7 mouse cellular contexts compared by ENCODE assay signal in the genomic region with DNA sequence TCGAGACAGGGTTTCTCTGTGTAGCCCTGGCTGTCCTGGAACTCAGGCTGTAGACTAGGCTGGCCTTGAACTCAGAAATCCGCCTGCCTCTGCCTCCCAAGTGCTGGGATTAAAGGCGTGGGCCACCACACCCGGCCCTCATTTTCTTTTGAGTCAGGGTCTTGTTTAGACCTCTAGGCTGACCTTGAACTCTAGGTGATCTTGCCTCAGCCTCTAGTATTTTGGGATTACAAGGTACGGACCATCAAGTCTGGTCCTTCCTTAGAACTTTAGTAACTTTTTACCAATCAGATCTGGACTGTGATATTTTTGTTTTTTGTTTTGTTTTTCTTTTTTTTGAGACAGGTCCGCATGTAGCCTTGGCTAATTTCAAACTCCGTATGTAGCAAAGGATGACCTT. TPM values are rescaled to one million over a fixed set of nuclear protein-coding genes. Genes with fewer than 3 reads are reported as not detected.
DNase-seq lines count a peak whose midpoint lies in the region; ATAC-seq and TF ChIP-seq lines count a peak whose summit lies in the region.

A gene (plus strand): TSS at position 357 of the 400 bp plus-strand sequence.

- no peak for TF ChIP-seq POLR2A in embryonic fibroblast, embryonic 13.5 days (IDR thresholded peaks at IDR 0.05; ENCODE audit: low read depth, low read length)

- peak within 1 kb of the TSS; percentile 54 for H3K27ac ChIP-seq in lung, embryonic 16.5 days (ENCODE audit: low read length)
- H3K27ac ChIP-seq in embryonic fibroblast, embryonic 13.5 days (ENCODE audit: insufficient read depth, low read length), result no peak within 1 kb of the TSS
- H3K27ac ChIP-seq in intestine, postnatal 0 days (ENCODE audit: low read depth, low read length), result 0 out of 2 replicates have a peak within 1 kb of the TSS, but pooled peaks have one; percentile 46
- peak within 1 kb of the TSS; percentile 85 for H3K27ac ChIP-seq in midbrain, embryonic 16.5 days (ENCODE audit: low read length)

- peak within 1 kb of the TSS; percentile 71 for H3K4me3 ChIP-seq in lung, embryonic 16.5 days (ENCODE audit: low read length)
- H3K4me3 ChIP-seq in embryonic fibroblast, embryonic 13.5 days (ENCODE audit: insufficient read depth, low read length), result peak within 1 kb of the TSS; percentile 41
- H3K4me3 ChIP-seq in intestine, postnatal 0 days (ENCODE audit: low read depth, low read length), result peak within 1 kb of the TSS; percentile 56
- peak within 1 kb of the TSS; percentile 58 for H3K4me3 ChIP-seq in midbrain, embryonic 16.5 days (ENCODE audit: low read depth, low read length)

- no peak for TF ChIP-seq CTCF in embryonic fibroblast, embryonic 13.5 days (IDR thresholded peaks at IDR 0.05; ENCODE audit: borderline replicate concordance, insufficient read depth, low read length)
- TF ChIP-seq CTCF in intestine, postnatal 0 days (IDR thresholded peaks at IDR 0.05; ENCODE audit: low read depth), result no peak

- H3K9me3 ChIP-seq in lung, embryonic 16.5 days (ENCODE audit: control insufficient read depth, low read length), result 0 out of 2 replicates have a peak, but pooled peaks cover 2% of the 10 kb centered on the region
- H3K9me3 ChIP-seq in intestine, postnatal 0 days (ENCODE audit: control insufficient read depth), result no peaks in the 10 kb centered on the region
- H3K9me3 ChIP-seq in midbrain, embryonic 16.5 days (replicated peaks; ENCODE audit: control insufficient read depth, low read length, poor library complexity, severe bottlenecking), result peaks cover 3% of the 10 kb centered on the region; the same call in 1 of the 2 replicates

- peak within 1 kb of the TSS; percentile 69 for H3K9ac ChIP-seq in lung, embryonic 16.5 days (ENCODE audit: low read length)
- peak within 1 kb of the TSS; percentile 45 for H3K9ac ChIP-seq in intestine, postnatal 0 days (ENCODE audit: low read depth, low read length)
- H3K9ac ChIP-seq in midbrain, embryonic 16.5 days (ENCODE audit: low read depth, low read length), result peak within 1 kb of the TSS; percentile 76

- no peak for ATAC-seq in lung, embryonic 16.5 days (ENCODE audit: low read depth)
- no peak for ATAC-seq in intestine, postnatal 0 days
- ATAC-seq in midbrain, embryonic 16.5 days, result 0 out of 2 replicates have a peak, but pooled peaks have one; percentile 0

- H3K4me2 ChIP-seq in lung, embryonic 16.5 days (ENCODE audit: low read depth, low read length), result peak within 1 kb of the TSS; percentile 99
- peak within 1 kb of the TSS; percentile 98 for H3K4me2 ChIP-seq in intestine, postnatal 0 days (replicated peaks; ENCODE audit: low read depth)
- peak within 1 kb of the TSS; percentile 77 for H3K4me2 ChIP-seq in midbrain, embryonic 16.5 days (ENCODE audit: low read length)

- no peak for DNase-seq in lung, postnatal 36 days
- no peak for DNase-seq in urinary bladder, postnatal 36 days (ENCODE audit: low spot score in 2 of 2)
- DNase-seq in embryo, embryonic 11 days, result no peak

- 51% methylated on average over 7 of the region's 7 CpGs for WGBS in lung, embryonic 16.5 days
- WGBS in intestine, postnatal 0 days, result 62% methylated on average over 7 of the region's 7 CpGs
- 63% methylated on average over 7 of the region's 7 CpGs for WGBS in midbrain, embryonic 16.5 days

- H3K4me1 ChIP-seq in lung, embryonic 16.5 days (replicated peaks; ENCODE audit: control insufficient read depth, insufficient read depth, low read length), result peaks cover 18% of the 10 kb centered on the region
- no peaks in the 10 kb centered on the region for H3K4me1 ChIP-seq in embryonic fibroblast, embryonic 13.5 days (ENCODE audit: control insufficient read depth, insufficient read depth, low read length)
- H3K4me1 ChIP-seq in intestine, postnatal 0 days (replicated peaks; ENCODE audit: control insufficient read depth, insufficient read depth, low read length), result peaks cover 9% of the 10 kb centered on the region
- H3K4me1 ChIP-seq in midbrain, embryonic 16.5 days (ENCODE audit: control insufficient read depth, insufficient read depth, low read length), result peaks cover 15% of the 10 kb centered on the region

- H3K27me3 ChIP-seq in lung, embryonic 16.5 days (ENCODE audit: control insufficient read depth, insufficient read depth, low read depth, low read length), result peaks cover 19% of the 10 kb centered on the region
- H3K27me3 ChIP-seq in intestine, postnatal 0 days (replicated peaks; ENCODE audit: control insufficient read depth, insufficient read depth, low read length), result peaks cover 16% of the 10 kb centered on the region; the same call in 1 of the 2 replicates
- peaks cover 8% of the 10 kb centered on the region; the same call in 1 of the 2 replicates for H3K27me3 ChIP-seq in midbrain, embryonic 16.5 days (ENCODE audit: control insufficient read depth, insufficient read depth, low read depth, low read length)

- peaks cover 5% of the 10 kb centered on the region for H3K36me3 ChIP-seq in lung, embryonic 16.5 days (ENCODE audit: control insufficient read depth, insufficient read depth, low read length)
- peaks cover 5% of the 10 kb centered on the region; the same call in 1 of the 2 replicates for H3K36me3 ChIP-seq in intestine, postnatal 0 days (ENCODE audit: control insufficient read depth, insufficient read depth)
- H3K36me3 ChIP-seq in midbrain, embryonic 16.5 days (ENCODE audit: control insufficient read depth, insufficient read depth, low read length), result 0 out of 2 replicates have a peak, but pooled peaks cover 7% of the 10 kb centered on the region

RNA-seq across cellular contexts. Expression of the gene that starts here (rescaled TPM):
- 8.5 and 9.7 TPM in 2 replicates for polyA plus RNA-seq in lung, embryonic 16.5 days (2015; fragmentation: Nextera tagmentation; extraction: Ambion mirVana)
- polyA plus RNA-seq in embryonic fibroblast, embryonic 13.5 days (2011; ENCODE audit: insufficient read length, low read depth, missing spikeins), result 1.5 and 4.5 TPM in 2 replicates
- 4.8 and 7.2 TPM in 2 replicates for polyA plus RNA-seq in intestine, postnatal 0 days (2015; fragmentation: Nextera tagmentation; extraction: Ambion mirVana)
- 77.9 and 94.8 TPM in 2 replicates for polyA plus RNA-seq in midbrain, embryonic 16.5 days (2015; fragmentation: Nextera tagmentation; extraction: Ambion mirVana)
